Mouse (Mus musculus) thymus, postnatal 14 days (tissue): Measurements from ENCODE around the gene Lmbrd1.
"Not testable (repeated sequence)": the region's sequence is repeated elsewhere in the genome, so short reads cannot be mapped to it uniquely, and the experiment has no call there.

ENCODE experiments used
- DNase-seq: peaks from one replicate; pipeline ENCODE4 v3.0.0; 2021

Gene Lmbrd1

DNA sequence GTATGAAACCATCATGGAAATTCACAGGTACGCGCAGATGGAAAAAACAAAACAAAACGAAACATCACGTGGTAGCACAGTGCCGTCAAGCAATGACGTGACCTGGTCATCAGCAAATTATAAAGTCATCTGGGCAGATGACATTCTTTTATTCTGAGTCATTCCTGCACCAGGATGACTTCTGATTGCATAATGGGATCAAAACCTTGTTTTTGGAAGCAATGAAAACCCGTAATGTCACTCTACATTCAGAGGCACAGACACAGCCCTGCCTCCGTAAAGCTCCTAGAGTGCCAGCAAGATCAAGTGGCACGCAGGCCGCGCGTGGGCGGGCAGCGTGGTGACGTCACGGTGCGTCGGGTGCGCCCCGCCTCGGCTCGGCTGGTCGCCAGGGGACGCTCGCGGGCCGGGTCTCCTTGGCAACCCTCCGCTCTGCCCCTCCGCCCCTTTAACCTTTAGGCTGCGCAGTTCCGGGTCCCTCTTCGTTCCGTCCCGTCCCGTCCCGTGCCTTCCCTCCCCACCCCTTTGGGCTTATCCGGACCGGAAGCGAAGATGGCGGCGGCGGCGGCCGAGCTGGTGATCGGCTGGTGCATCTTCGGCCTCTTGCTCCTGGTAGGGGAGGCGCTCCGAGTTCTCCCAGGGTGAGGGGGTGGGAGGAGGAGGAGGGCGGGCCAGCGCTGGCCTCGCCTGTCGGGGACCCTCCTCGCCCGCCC, at the start of gene Lmbrd1:
Gene Lmbrd1, plus strand, starts transcription at position 426 of the 713 bp plus-strand sequence.
- peak; percentile 97 for DNase-seq

DNA sequence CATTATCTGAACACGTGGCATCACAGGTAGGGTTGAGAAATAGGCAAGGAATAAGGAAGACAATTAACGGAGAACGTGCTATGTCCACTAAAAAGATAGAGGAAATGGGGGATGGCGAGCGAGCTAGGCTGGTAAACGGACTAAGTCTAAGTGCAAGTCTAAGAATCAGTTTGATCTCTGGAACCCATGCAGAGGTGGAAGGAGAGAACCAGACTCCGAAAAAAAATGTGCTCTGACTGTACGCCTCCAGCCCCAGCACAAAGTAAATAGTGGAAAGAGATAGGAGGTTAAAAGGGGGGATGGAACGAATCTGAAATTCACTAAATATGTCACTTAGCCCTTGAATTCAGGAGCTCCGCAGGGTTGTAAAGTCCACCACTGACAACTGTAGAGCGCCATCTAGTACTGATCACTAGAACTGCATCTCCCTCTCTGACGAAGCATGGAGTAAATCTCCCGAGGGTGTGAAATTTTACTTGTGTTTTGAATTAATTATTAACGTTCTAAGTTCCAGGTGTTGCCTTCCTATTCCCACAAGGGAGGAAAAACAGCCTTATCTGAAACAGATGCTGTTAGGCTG, 44.8 kb upstream of the Lmbrd1 start:
- DNase-seq: no peak

DNA sequence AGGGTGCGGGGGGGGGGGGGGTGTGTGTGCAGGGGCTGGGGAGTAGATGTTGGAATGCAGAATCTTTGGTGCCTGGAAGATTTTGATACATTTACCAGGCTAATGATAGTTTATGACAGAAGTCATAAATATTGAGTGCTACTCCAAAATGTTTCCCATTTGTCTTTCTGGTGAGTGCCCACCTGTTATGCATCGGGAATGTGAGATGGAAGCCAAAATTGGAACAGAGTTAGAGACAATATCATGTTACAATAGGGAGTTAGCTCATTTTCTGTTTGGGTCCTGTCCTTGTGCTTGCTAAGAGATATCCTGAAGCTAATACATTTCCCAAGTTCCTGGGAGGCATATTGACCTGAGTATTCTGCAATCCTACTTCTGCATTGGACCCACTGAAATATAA, 28.3 kb upstream of the Lmbrd1 start:
- DNase-seq: no peak

DNA sequence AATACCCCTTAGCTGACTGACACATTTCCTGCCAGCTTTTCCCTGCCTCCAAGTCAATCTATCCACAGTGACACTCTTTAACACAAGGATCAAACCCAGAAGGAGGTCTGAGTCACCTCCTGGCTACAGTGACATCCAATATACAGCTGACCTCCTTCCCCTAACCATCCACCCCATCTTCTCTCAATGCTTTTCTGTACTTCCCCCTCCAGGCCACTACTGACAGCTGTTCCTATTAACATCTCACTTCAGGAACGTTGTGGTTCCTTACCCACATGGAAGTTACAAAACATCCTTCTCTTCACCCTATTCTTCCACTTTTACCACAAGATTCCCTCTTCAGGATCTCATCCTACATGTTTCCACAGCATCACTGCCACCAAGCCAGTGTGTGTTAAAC, 18.5 kb upstream of the Lmbrd1 start:
- DNase-seq: no peak

GRCm38 (mm10) chr1:24660662-24661061, 17.8 kb upstream of the Lmbrd1 start:
- not testable (repeated sequence) for DNase-seq

GRCm38 (mm10) chr1:24661551-24661950, 16.9 kb upstream of the Lmbrd1 start:
- DNase-seq: no peak

- no peak for DNase-seq
Measured at GRCm38 (mm10) chr1:24664158-24664557, 14.3 kb upstream of the Lmbrd1 start.

- no peak for DNase-seq
Measured at GRCm38 (mm10) chr1:24673231-24673630, 5.2 kb upstream of the Lmbrd1 start.

DNA sequence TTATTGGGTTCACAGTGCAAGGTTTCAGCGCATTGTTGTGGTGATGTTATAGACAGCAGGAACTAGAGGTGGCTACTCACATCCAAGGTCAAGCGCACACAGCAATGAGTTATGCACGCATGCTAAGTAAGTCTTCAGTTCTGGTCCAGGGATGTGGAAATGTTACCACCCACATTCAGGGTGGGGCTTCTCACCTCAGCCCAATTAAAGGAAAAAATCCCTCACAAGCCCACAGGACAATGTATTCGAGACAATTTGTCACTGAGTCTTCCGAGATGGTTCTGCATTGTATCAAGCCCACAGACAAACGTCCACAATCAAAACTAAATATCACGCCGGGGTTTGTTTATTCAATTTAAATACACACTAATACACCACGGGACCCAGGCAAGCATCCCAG, 724 bp upstream of the Lmbrd1 start:
- DNase-seq: peak; percentile 5

DNA sequence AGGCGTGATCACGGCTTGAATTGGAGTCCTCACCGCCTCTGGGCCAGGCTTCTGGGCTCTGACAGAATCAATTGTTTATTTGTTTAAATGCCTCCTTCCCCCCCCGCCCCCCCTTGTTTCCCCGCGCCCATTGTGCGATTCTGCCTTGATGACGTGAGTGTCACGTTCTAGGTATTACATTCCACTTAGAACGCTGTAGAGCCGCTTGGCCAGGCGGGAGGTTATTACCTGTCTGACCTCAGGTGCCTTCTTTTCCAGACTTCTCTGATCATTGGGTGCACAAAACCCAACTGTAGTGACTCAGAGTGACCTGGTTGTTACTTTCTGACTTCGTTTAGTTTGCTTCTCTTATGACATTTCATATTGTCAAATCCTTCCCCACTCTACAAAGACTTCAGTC, 641 bp downstream of the Lmbrd1 start:
- DNase-seq: no peak

GRCm38 (mm10) chr1:24680991-24681390, 2.6 kb downstream of the Lmbrd1 start:
- DNase-seq: no peak

- DNase-seq: no peak
Measured at GRCm38 (mm10) chr1:24681946-24682345, 3.5 kb downstream of the Lmbrd1 start.

- no peak for DNase-seq
Measured at GRCm38 (mm10) chr1:24683947-24684346, 5.5 kb downstream of the Lmbrd1 start.

DNA sequence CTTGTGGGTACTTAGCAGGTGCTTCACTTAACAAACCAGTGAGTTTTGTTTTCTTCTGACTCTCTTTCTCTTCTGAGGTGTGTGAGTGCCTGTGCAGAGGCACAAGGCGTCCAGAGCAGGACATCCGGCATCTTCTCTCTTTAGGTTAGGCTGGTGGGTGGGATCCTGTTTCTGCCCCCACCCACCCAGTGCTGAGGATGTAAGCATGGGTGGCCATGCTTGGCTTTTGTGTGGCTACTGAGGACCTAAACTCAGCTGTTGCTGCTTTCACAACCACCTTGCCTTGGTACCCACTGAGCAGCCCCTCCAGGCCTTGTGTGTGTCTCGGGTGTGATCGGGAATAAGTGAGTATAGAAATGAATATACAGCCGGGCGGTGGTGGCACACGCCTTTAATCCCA, 7.2 kb downstream of the Lmbrd1 start:
- DNase-seq: no peak

GRCm38 (mm10) chr1:24686235-24687021, 8.0 kb downstream of the Lmbrd1 start:
- DNase-seq: no peak

DNA sequence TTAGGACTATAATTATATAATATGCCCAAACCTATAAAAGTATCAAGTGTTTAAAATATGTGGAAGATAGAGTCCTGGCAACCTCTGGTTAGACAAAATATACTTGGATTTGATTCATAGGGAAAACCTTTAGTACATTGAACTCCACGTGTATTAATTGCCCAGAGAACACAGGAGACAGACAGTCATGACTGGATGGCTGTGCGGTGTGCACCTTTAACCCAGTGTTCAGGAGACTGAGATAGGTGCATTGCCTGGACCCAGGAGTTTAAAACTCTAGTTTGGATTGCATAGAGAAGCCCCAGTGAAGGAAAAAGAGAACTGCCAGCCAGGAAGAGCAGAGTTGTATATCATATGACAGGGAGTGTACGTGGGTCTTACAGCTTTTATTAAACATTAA, 19.2 kb downstream of the Lmbrd1 start:
- DNase-seq: no peak

- DNase-seq: no peak
Measured at GRCm38 (mm10) chr1:24698146-24698880, 19.9 kb downstream of the Lmbrd1 start.

- no peak for DNase-seq
Measured at GRCm38 (mm10) chr1:24699320-24699719, 20.9 kb downstream of the Lmbrd1 start.

DNA sequence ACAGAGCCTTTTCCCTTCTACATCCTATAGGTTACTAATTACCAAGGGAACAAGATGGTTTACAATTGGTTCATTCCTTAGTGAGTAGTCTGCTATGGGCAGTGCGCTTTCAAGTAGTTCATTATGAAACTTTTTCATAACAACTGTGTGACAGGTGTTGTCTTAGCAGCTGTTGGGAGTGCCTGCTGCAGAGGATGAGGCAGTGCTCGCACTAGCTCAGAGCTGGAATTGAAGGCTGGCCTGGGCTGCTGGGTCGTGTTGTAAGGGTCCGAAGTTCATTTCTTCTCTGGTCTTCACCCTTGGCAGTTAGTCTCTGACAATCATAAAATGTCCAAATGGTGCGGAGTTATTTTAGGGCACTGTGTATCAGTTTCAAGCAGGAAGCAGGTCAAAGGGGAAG, 21.8 kb downstream of the Lmbrd1 start:
- no peak for DNase-seq

- DNase-seq: no peak
Measured at GRCm38 (mm10) chr1:24703821-24704220, 25.4 kb downstream of the Lmbrd1 start.

GRCm38 (mm10) chr1:24716301-24716700, 37.9 kb downstream of the Lmbrd1 start:
- no peak for DNase-seq

- no peak for DNase-seq
Measured at GRCm38 (mm10) chr1:24719621-24720020, 41.2 kb downstream of the Lmbrd1 start.

GRCm38 (mm10) chr1:24720209-24720608, 41.8 kb downstream of the Lmbrd1 start:
- no peak for DNase-seq
